Mouse (Mus musculus) liver, embryonic 14.5 days (tissue): Measurements from ENCODE around the gene Sgk2. TPM values are rescaled to one million over a fixed set of nuclear protein-coding genes. Genes with fewer than 3 reads are reported as not detected.
"Not testable (repeated sequence)": the region's sequence is repeated elsewhere in the genome, so short reads cannot be mapped to it uniquely, and the experiment has no call there.

Experiments used
- ATAC-seq: fragments of 200-750 bp; cut with Nextera tagmentation; 2 replicates; pipeline ENCODE4 v1.8.0; 2017; ENCODE audit warnings: moderate number of reproducible peaks, mild to moderate bottlenecking, moderate library complexity; ENCODE audit not compliant: insufficient read depth
- DNase-seq, 3 experiments: peaks; one replicate each; pipeline ENCODE4 v3.0.0-alpha.2; 2012 to 2013; ENCODE audit warnings: low read depth in 3 of 3, low spot score in 3 of 3
- H3K27ac ChIP-seq: fragments of 300-500 bp; sonication (generic); 2 replicates; pipeline ENCODE4 v1.5.1; 2014; ENCODE audit warnings: moderate library complexity, mild to moderate bottlenecking, control low read depth, inconsistent platforms
- H3K27me3 ChIP-seq: fragments of 300-500 bp; sonication (generic); 2 replicates; pipeline ENCODE4 v1.6.1; 2014; ENCODE audit warnings: mild to moderate bottlenecking, low read length, moderate library complexity; ENCODE audit not compliant: control insufficient read depth, insufficient read depth
- H3K36me3 ChIP-seq: fragments of 300-500 bp; sonication (generic); replicated peaks from 2 replicates; pipeline ENCODE4 v1.6.1; 2014; ENCODE audit warnings: low read depth; ENCODE audit not compliant: control insufficient read depth, insufficient read depth
- H3K4me1 ChIP-seq, 2 experiments: fragments of 200-500 bp in 1 of 2; fragments of 300-500 bp in 1 of 2; sonication (generic) in 1 of 2; replicated peaks; 2 replicates each; pipeline ENCODE4 v1.6.1; 2012 to 2014; ENCODE audit warnings: antibody characterized with exemption in 1 of 2, inconsistent platforms in 1 of 2, low read length in 1 of 2; ENCODE audit not compliant: control insufficient read depth in 2 of 2, insufficient read depth in 2 of 2
- H3K4me2 ChIP-seq: fragments of 300-500 bp; sonication (generic); 2 replicates; pipeline ENCODE4 v1.6.1; 2014; ENCODE audit warnings: low read depth, mild to moderate bottlenecking, control low read depth, moderate library complexity
- H3K4me3 ChIP-seq, 2 experiments: fragments of 200-500 bp in 1 of 2; fragments of 300-500 bp in 1 of 2; sonication (generic) in 1 of 2; 2 replicates each; pipeline ENCODE4 v1.5.1; 2012 to 2014; ENCODE audit warnings: low read depth in 2 of 2, low read length in 2 of 2, mild to moderate bottlenecking in 2 of 2, control low read depth in 1 of 2, inconsistent platforms in 1 of 2, moderate library complexity in 1 of 2; ENCODE audit not compliant: insufficient read depth in 1 of 2
- H3K9ac ChIP-seq: fragments of 300-500 bp; sonication (generic); replicated peaks from 2 replicates; pipeline ENCODE4 v1.6.1; 2014; ENCODE audit warnings: mild to moderate bottlenecking, control low read depth, moderate library complexity
- H3K9me3 ChIP-seq: fragments of 300-500 bp; sonication (generic); 2 replicates; pipeline ENCODE4 v1.6.1; 2016; ENCODE audit warnings: low read length, mixed read lengths; ENCODE audit not compliant: control insufficient read depth
- CTCF ChIP-seq: IDR thresholded peaks from 2 replicates; pipeline ENCODE4 v1.5.1; 2016; ENCODE audit warnings: antibody characterized with exemption, low read depth, control low read depth
- EP300 ChIP-seq: IDR thresholded peaks from 2 replicates; pipeline ENCODE4 v1.6.1; 2016; ENCODE audit warnings: antibody characterized with exemption, low read depth
- WGBS: fragments of 180-500 bp; shearing (Covaris S2); extraction: QIAGEN DNeasy Blood & Tissue Kit; methylation state at CpG from one replicate; pipeline ENCODE4 v1.1.7; 2014; ENCODE audit not compliant: insufficient replicate concordance; 5-methylcytosine and 5-hydroxymethylcytosine counted together
- polyA plus RNA-seq, 2 experiments: library from polyadenylated mRNA; depleted of rRNA in 1 of 2; stranded (reverse) in 1 of 2; unstranded in 1 of 2; fragments of >200 nt; fragmentation: Nextera tagmentation in 1 of 2; extraction: Ambion mirVana in 1 of 2; gene quantifications; 2 replicates each; pipeline versions ENCODE4 v1.2.1 to v1.2.3; 2012 to 2014

Gene Sgk2
- polyA plus RNA-seq, 2 experiments: 1.9 to 3.6 TPM

GRCm38 (mm10) chr2:163054335-163054840 is 67.3 kb downstream of the Sgk2 start, which contains the start of gene Mybl2:
Mybl2 (plus strand) TSS chr2:163054687.
- Histone ChIP-seq H3K27me3 (no peaks in the 10 kb centered on the region), H3K36me3 (peaks cover 4% of the 10 kb centered on the region), H3K4me2 (peak within 1 kb of the TSS; percentile 70), H3K4me3 (peak within 1 kb of the TSS; percentile 84 to 90), H3K27ac (peak within 1 kb of the TSS; percentile 60), H3K4me1 (peaks cover 14 to 30% of the 10 kb centered on the region in 2 experiments), H3K9ac (peak within 1 kb of the TSS; percentile 87), H3K9me3 (no peaks in the 10 kb centered on the region)
- TF ChIP-seq CTCF (no peak), EP300 (peak; percentile 59)
- under 1% methylated on average over 48 of the region's 48 CpGs for WGBS
- peak; percentile 96 for ATAC-seq
- peak; percentile 95 to 96 (median 96) for DNase-seq

- peak overlapping the region; percentile 70 for H3K4me2 ChIP-seq
- peaks cover 10% of the 10 kb centered on the region for H3K36me3 ChIP-seq
- H3K27ac ChIP-seq: peak overlapping the region; percentile 53
- under 1% methylated on average over 38 of the region's 38 CpGs for WGBS
- H3K4me1 ChIP-seq: peaks cover 14 to 33% of the 10 kb centered on the region in 2 experiments
- H3K27me3 ChIP-seq: no peaks in the 10 kb centered on the region
- ATAC-seq (peak; percentile 67), DNase-seq (peak in 1 of 3 experiments; percentile 31)
- peak overlapping the region; percentile 87 for H3K9ac ChIP-seq
- peak overlapping the region; percentile 84 to 90 for H3K4me3 ChIP-seq
- TF ChIP-seq CTCF (no peak), EP300 (no peak)
- no peaks in the 10 kb centered on the region for H3K9me3 ChIP-seq
Measured at GRCm38 (mm10) chr2:163054891-163055494, 67.9 kb downstream of the Sgk2 start.

GRCm38 (mm10) chr2:163055715-163056114 is 68.6 kb downstream of the Sgk2 start:
- H3K9ac ChIP-seq: peak overlapping the region; percentile 87
- DNase-seq: no peak

GRCm38 (mm10) chr2:163056584-163056983 is 69.5 kb downstream of the Sgk2 start:
- H3K36me3 ChIP-seq: peaks cover 16% of the 10 kb centered on the region
- no peaks in the 10 kb centered on the region for H3K9me3 ChIP-seq
- H3K4me1 ChIP-seq: peaks cover 14 to 39% of the 10 kb centered on the region in 2 experiments
- no peak overlapping the region for H3K9ac ChIP-seq
- peak overlapping the region; percentile 70 for H3K4me2 ChIP-seq
- TF ChIP-seq EP300: no peak
- TF ChIP-seq CTCF: 0 out of 2 replicates have a peak, but pooled peaks have one; percentile 1
- H3K4me3 ChIP-seq: peak overlapping the region; percentile 84 to 90; a peak in 3 of 4 replicates
- ATAC-seq (no peak), DNase-seq (no peak)
- WGBS: 81% methylated on average over 9 of the region's 9 CpGs
- H3K27ac ChIP-seq: no peak overlapping the region
- H3K27me3 ChIP-seq: no peaks in the 10 kb centered on the region

More at GRCm38 (mm10) chr2:163055715-163056114, 68.6 kb downstream of the Sgk2 start:
- no peaks in the 10 kb centered on the region for H3K27me3 ChIP-seq
- H3K4me2 ChIP-seq: peak overlapping the region; percentile 70
- ATAC-seq: no peak
- peak overlapping the region; percentile 53 for H3K27ac ChIP-seq
- no peaks in the 10 kb centered on the region for H3K9me3 ChIP-seq
- 27% methylated on average over 5 of the region's 5 CpGs for WGBS
- peak overlapping the region; percentile 84 to 90 for H3K4me3 ChIP-seq
- H3K36me3 ChIP-seq: peaks cover 10% of the 10 kb centered on the region
- TF ChIP-seq CTCF (no peak), EP300 (no peak)
- H3K4me1 ChIP-seq: peaks cover 14 to 33% of the 10 kb centered on the region in 2 experiments

GRCm38 (mm10) chr2:163058981-163059380 is 71.9 kb downstream of the Sgk2 start:
- DNase-seq, H3K9ac ChIP-seq, ATAC-seq, H3K4me3 ChIP-seq, H3K27ac ChIP-seq, H3K4me2 ChIP-seq, H3K9me3 ChIP-seq, H3K27me3 ChIP-seq: not testable (repeated sequence)
- Histone ChIP-seq H3K36me3 (peaks cover 36% of the 10 kb centered on the region), H3K4me1 (peaks cover 11 to 34% of the 10 kb centered on the region in 2 experiments)
- 71% methylated on average over 7 of the region's 7 CpGs for WGBS
